Mouse (Mus musculus) urinary bladder, adult 18-20 months (tissue): ENCODE measurements around the gene Slc12a8.

Experiments
- DNase-seq, 2 experiments: peaks; one replicate each; pipeline ENCODE4 v3.0.0; 2022; ENCODE audit warnings: low spot score in 2 of 2, mixed read lengths in 2 of 2

Gene Slc12a8

DNA sequence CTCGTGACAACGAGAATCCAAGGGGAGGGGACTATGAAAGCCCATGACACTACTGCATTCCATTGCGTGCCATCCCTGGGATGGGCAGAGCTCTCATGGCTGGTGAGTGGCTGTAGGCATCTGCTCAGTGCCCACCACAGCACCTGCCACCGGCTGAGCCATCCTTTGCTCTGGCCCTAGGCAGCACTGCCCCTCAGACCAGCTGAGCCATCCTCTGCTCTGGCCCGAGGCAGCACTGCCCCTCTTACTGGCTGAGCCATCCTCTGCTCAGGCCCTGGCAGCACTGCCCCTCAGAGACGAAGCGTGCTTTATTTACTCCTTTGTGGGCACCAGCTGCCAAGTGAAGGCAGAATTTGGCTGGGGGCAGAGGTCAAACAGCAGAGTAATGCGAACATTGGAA lies 94.2 kb downstream of the Slc12a8 start:
- DNase-seq = no peak

DNA sequence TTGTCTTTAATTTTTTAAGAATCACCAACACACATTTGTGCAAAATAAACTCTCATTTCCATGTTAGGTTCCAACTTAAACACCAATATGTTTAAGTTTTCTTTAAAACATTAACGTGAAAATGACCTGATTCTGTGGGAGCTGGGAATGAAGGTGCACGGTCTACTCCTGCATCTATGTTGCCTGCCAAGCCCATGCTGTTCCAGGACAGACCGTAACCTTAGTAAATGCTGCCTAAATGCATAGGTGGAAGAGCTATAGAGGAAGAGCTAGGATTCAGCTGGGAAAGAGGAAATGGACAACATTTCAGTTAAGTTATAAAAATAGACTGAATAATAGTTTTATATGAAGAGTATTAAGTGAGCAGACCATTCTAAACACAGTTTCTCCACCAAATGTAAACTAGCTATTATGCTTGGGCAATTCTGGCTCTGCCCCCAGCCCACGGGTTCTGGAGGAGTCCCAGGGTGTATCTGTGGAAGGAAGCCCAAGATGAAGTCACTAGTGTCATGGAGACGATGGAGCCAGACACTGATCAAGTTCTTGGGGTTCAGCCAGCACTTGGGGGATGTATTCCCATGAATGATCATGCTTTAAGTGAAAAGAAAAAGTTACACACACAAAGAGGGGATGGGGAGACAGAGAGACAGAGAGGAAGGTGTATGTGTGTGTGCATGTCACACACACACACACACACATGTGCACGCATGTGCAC lies 95.1 kb downstream of the Slc12a8 start:
- peak in 1 of 2 experiments; percentile 71 for DNase-seq

DNA sequence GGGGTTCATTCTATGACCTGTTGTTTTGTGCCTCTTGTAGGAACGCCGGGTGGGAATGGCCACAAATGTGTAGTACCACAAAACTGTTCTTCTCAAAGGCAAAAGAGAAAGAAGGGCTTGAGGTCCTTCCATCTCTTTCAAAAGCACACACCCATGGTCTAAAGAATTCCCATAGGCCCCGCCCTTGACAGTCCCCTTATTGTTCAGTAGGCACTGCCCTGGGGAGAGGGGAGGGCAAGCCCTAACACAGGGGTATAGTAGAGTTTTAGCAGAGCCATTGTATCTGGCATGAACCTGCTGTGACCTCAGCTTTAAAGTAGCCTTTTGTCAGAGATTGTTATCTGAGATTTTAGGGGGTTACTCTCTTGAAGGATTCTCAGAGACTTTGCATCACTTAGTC lies 98.9 kb downstream of the Slc12a8 start:
- no peak for DNase-seq

DNA sequence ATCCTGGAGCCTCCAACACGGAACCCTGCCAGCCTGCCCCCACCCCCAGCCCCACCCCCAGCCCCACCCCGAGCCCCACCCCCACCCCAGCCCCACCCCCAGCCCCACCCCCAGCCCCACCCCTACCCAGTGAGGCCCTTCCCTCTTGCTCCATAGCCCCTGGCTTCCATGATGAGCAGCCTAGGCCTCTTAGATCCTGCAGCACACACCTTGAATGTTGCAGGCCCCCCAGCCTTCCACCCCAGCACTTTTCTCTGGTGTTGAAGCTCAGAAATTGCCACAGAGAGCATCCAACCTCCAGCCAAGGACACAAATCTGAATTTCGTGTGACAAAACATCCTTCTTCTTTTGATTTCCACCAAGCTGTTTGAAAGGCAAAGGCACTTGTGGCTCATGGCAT lies 104.7 kb downstream of the Slc12a8 start:
- DNase-seq = no peak

DNA sequence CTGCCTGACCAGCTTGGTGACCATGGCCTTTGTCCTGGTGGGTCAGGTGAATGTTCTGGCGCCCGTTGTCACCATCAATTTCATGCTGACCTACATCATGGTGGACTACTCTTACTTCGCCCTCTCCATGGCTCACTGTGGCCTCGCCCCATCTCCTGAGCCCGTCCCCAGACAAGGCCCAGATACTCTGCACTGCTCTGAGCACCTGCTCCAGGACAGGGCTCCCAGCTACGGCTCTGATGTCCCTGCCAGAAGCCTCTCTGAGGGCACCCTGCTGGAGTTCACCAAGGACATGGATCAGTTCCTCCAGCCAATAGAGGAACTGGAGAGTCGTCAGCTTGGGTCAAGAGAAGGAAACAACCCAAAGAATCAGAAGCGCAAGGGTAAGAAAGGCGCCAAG lies 107.5 kb downstream of the Slc12a8 start:
- DNase-seq = no peak

DNA sequence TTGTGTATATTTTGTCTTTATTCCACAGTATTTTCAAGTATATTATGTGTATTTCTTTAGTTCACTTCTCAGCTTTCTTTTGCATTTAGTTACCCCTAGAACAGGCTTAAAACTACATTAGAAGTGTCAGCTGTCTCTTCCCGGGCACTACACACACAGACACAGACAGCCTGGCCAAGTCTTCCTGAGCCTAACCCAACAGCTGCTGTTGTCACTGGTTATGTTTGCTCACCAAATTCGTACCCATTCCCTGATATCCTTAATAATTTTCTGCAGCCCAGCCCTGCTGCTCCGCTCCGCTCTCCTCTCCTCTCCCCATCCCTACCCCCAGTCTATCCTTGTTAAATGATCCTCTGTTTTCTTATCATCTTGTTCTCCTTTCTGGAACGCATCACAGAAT lies 112.4 kb downstream of the Slc12a8 start:
- no peak for DNase-seq

DNA sequence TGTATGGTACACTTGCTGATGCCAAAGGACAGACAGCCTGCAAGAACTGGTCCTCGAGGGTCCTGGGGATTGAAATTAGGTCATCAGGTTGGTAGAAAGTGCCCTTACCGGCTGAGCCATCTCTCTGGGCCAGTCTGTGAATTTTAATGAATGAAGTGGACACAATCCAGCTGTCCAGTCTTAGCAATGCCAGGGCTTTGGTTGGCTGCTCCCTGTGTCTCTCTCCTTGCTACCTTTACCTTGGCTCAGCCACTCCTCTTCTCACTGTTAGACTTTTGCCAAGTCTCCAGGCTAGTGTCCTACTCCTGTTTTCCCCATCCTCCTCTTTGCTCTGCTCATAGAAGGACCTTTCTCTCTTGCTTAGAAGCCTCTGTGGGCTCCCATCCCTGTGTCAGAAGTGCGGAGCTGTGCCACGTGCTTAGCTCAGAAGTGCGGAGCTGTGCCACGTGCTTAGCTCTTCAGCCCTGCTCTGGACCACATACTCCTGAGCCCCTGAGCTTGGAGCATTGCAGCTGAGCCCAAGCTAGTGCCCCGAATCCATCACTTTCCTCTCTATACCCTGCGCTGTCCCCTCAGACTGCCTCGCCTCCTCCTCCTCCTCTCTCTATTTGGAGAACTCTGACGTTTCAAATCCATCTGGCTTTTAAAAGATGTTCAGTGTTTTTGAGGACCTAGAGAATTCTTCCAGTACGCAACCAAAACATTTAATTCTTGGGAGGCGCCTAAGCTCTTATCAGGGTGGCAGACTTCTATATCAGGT lies 118.9 kb downstream of the Slc12a8 start:
- no peak for DNase-seq

DNA sequence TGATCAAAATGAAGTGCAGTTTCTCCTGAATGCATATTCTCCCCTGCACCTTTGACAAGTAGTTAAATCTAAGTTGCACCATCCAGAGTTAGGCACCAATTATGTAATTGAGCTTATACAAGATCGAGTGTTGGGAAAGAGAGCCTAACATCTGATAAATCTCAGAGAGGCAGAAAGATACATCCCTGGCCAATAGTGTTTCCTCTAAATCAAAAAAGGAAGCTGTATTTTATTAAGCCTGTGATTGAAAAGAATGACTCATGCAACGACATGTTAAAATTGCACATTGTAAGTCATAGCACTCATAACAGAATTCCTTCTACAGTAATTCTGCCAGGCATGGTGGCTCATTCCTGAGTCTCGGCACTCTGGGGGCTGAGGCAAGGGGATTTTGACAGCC lies 124.7 kb downstream of the Slc12a8 start:
- DNase-seq = no peak

DNA sequence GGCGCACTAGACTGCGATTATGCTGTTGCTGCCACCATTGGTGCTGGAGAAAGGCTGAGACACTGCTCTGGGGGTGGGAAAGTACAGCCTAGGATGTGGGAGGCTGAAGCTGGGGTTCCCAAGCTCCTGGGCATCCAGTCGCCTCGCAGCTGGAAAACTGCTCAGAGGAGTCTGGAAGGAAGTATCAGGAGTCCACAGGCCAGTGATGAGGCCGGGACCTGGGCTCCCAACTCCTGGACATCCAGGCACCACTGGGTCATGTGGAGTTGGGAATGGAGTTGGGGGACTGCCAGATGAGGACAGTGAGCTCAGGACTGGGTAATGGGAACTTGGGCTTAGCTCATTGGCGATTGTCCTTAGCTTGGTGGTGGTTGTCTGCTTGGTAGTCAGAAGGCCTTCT lies 136.0 kb downstream of the Slc12a8 start:
- no peak for DNase-seq

DNA sequence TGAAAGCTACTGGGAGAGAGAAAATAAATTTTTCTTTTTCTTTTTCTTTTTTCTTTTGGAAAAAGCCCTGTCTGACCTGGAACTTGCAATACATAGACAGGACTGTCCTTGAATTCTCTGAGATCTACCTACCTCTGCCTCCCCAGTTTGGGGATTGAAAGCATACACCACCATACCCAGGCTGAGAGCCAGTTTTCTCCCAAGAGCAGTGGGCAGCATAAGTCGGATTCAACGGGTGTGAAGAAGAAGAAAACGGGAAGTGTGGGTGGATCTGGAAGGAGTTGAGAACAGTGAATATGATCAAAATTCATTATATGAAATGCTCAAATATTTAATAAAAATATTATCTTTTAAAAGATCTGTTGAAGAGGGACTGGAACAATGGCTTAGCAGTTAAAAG lies 138.3 kb downstream of the Slc12a8 start:
- no peak for DNase-seq

DNA sequence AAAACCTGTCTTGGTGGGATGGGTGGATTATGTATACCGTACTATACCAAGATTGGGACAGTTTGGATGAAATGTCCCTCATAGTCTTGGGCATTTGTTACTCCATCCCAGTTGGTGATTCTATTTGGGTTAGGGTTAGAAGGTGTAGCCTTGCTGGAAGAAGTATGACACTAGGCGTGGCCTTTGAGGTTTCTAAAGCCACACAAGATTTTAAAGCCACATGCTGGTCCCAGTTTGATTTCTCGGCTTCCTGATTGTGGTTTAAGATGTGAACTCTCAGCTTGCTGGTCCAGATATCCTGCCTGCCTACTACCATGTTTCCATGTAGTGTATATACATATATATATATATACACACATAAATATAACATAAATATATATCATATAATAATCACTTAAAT lies 140.1 kb downstream of the Slc12a8 start:
- no peak for DNase-seq

DNA sequence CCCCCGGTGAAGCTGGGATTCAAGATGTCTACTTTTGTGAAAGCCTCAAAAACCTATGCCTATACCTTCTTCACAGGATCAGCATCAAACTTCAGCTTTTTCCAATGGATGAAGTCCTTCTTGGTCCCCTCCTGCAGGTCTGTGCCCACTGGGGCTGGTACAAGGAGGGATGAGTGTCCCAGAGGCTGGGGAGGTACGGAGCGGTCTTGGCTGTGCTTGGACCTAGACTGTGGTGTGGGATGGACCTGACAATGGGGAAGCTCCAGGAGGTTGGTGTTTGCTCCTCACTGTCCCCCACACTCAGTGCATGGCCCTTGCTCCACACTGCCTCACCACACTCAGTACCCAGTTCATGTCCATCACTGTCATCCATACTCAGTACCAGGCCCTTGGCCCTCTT lies 141.0 kb downstream of the Slc12a8 start:
- DNase-seq = no peak

DNA sequence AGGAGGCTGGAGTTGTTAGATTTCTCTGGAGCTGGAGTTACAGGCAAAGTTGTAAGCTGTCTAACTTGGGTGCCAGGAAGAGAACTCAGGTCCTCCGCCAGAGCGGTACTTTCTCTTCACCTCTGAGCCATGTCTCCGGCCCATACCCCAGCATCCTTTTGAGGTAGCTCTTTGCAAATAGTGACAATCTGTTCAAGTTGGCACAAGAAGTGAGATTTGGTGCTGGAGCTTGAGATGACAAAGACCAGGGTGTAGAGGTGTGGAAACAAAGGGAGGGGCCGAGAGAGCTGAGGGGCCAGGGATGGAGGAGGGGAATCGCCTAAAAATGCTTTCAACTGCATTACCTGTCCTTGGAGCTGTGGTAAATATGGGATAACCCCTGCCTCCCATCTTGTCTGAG lies 142.4 kb downstream of the Slc12a8 start:
- no peak for DNase-seq

DNA sequence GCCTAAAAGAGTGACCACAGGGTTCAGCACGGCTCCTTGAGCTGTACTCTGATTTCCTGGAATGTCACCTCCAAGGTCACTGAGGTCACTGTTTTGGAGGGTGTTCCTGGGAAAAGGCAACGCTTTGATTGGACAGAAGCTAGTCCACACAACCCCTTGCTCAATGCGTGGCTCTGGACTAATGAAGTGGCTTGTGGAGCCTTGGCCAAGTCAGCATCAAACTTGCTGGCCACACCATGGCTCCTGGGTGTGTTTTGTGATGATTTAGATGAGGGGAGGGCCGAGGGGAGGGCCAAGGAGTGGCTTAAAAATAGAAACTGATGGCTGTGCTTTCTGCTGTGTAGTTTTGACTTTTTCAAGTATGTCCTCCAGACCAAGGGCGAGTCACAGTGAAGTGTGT lies 143.0 kb downstream of the Slc12a8 start:
- peak in 1 of 2 experiments; percentile 68 for DNase-seq

DNA sequence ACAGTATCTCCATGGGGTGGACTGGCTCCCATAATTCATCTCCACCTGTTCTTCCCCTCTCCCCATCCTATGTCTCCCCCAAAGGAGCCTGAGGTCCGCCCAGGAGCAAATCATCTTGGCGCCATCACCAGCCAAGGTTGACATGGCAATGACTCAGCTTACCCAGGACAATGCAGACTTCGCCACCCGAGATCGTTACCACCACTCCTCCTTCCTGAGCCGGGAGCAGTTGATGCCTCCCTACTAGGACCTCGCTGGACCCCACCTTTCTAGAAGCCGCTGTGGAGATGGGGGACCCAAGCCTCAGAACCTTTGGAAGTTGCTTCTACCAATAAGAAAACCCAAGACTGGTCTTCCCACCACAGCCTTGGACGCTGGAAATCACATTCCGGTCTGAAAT lies 145.7 kb downstream of the Slc12a8 start:
- no peak for DNase-seq

DNA sequence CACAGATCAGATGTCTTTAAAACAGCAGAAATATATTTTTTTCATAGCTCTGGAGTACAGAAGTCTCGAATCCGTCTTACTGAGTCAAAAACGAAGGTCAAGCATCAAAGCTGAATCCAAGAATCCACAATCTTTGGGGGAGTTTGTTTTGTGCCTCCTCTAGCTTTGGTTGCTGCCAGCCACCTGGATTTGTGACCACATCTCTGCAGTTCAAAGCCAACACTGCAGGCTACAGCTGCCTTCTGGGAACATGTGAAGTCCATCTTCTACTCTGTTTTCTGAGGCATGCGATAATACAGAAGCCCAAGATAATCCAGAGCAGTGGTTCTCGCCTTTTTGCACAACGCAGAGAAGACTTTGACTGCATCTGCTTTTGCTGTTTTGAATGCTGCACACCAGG lies 149.1 kb downstream of the Slc12a8 start:
- DNase-seq = no peak

DNA sequence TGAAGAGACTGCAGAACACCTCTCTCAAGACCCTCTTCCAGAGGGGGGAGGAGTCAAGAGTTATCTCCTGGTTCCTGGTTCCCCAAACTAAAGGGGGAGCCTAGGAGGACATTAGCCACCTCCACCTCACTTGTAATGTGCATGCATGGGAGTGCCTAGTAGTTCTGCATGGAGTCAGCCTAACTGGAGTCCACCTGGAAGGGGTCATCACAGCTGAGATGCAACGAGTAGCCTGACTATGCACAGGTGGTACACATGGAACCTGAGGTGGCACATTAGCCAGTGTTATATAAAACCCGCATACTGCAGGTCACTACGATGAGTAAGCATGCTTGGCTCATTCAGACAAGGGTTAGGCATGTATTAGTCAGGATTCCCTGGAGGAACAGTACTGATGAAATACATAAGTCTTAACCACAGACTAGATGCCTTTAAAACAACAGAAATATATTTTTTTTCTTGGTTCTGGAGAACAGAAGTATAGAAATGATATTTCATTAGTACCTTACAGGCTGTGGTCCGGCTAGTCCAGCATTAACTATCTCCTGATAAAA lies 149.9 kb downstream of the Slc12a8 start:
- no peak for DNase-seq

DNA sequence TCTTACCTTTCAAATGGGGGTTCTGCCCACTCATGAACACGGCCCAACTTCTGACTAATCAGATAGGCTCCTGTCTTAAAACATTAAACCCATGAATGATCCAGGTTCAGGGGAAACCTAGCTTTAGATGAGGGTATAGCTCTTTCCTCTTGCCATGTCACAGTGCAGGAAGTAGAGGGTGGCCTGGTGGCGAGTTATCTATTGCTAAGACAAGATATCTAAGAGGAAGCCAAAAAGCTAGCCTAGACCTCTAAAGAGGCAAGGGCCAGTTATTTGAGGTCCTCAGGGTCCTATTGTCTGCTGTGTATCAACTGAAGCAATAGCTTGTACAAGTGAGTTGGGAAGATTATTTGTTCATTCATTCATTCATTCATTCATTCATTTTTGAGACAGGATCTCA lies 151.3 kb downstream of the Slc12a8 start:
- DNase-seq = no peak

DNA sequence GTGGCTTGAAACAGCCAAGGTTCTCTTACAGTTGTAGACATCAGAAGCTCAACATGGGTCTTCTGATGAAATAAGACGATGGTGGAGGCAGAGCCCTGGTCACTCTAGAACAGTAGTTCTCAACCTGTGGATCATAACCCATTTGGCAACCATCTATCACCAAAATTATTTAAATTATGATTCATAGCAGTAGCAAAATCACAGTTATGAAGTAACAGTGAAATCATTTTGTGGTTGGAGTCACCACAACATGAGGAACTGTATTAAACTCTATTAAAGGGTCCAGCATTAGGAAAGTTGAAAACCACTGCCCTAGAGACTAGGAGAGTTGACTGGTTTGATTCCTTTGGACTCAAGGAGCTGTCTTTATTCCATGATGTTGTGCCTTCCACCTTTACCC lies 151.9 kb downstream of the Slc12a8 start:
- DNase-seq = no peak

DNA sequence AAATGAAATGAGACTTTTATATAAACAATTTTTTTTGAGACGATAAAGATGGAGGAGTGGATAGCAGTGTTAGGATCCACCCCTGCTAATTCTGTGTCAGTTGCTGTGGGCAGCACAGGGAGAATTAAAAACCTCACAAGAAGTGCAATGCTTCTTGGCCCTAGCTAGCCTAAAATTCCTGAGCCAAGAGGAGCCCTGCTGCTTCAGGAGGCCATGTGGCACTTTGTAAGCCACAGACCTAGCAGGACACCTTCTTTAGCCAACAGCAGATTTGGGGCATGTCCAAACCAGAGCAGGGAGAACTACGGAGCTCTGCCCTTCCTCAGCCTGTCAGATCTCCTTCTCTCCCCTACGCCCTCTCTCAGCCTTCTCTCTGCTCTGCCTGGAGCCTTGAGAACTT lies 153.2 kb downstream of the Slc12a8 start:
- no peak for DNase-seq

DNA sequence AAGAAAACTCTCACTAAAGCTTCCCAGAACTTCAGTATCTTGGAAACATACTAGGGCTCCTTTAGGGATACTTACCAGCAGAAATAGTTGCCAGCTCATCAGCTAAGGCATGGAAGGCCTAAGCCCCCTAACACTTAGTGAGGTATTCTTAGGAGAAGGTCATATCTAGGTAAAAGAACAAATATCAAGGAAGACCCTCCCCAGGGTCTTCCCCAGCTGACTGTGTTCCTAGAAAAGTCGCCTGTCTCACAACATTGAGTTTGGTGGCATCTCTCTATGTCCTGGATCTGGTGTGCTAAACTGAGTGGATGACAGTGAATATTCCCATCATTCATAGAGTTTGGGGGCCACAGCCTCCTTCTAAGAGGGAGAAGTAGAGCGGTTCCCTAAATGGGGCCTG lies 153.8 kb downstream of the Slc12a8 start:
- DNase-seq = no peak

DNA sequence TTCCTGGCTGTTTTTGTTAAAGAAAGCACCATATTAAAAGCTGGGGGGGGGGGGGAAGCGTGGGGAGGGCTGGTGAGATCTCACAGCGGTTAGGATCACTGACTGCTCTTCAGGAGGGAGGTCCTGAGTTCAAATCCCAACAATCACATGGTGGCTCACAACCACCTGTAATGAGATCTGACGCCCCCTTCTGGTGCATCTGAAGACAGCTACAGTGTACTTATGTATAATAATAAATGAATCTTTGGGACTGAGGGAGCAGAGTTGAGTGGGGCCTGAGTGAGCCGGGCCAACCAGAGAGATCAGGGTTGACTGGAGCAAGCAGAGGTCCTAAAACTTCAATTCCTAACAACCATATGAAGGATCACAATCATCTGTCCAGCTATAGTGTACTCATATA lies 155.1 kb downstream of the Slc12a8 start:
- no peak for DNase-seq

DNA sequence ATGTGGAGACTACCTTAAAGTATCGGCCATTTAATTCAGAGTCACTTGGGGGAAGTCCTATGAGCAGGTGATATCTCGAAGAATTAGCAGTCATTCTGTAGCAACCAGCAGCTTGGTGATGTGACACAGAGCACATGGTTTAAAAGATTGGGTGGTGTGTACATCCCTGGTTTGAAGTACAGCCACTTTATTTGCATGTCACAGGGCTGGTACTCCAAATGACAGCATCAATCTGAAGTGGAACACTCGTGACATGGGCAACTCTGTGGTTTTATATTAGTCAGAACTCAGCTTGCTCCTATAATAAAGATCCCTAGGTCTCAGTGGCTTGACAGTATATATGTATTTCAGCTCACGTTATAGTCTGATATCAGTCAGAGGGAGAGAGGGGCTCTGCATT lies 155.5 kb downstream of the Slc12a8 start:
- no peak for DNase-seq
